Mouse (Mus musculus) embryonic fibroblast, embryonic 13.5 days (primary cell): ENCODE results near the gene Tmeff2.

Source experiments
- CTCF ChIP-seq: IDR thresholded peaks from 2 replicates; pipeline ENCODE4 v1.5.1; 2011; ENCODE audit warnings: mild to moderate bottlenecking, control low read depth, low read length, moderate library complexity, borderline replicate concordance; ENCODE audit not compliant: insufficient read depth
- POLR2A ChIP-seq: IDR thresholded peaks from 2 replicates; pipeline ENCODE4 v1.6.1; 2011; ENCODE audit warnings: low read depth, mild to moderate bottlenecking, control low read depth, low read length, moderate library complexity

GRCm38 (mm10) chr1:50927077-50927611 is 26.7 kb downstream of the Tmeff2 start:
- peak; percentile 67 for TF ChIP-seq CTCF
- TF ChIP-seq POLR2A = peak; percentile 75
